Mouse (Mus musculus) brain, embryonic 18.5 days (tissue): ENCODE results near the gene Cldn14.
A peak's percentile ranks its signal among the peaks of the same experiment; 100 is the strongest.

Experiments
- DNase-seq: peaks from one replicate; pipeline ENCODE4 v3.0.0-alpha.2; 2012; ENCODE audit warnings: low read depth, low spot score

Cldn14 gene

DNA sequence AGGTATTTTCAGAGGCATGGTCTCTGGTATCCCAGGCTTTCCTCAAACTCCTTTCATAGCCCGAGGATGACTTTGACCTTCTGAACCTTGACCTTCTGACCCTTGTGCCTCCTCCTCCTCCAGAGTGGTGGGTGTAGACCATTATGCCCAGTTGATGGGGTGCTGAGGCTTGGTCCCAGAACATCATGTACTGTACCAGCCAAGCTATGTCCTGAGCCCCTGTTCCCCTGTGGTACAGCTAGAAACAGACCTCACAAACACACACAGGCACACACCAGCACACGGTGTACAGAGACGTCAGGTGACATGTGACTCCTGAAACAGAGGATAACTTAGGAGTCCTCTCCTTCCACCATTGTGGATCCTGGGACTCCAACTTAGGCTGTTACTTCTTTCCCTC is 95.8 kb downstream of the Cldn14 start:
- DNase-seq, result no peak

DNA sequence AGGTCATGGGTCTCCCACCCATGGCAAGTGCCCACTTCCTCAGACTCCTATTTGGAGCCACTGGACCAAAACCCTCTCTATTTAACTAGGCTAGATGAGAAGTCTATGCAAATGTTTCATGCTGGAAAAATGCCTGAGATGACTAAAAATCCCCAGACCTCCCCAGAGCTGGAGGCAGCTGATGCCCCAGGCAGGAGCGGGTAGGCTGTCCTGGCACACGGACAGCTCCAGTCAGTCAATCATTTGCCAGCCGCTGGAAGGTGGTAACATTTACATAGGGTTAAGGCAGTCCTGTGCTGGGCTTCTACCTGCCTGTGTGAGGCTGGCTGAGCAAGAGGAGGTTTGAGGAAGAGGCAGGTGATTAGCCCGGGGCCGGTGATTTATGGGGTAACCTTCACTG is 96.5 kb downstream of the Cldn14 start:
- DNase-seq, result no peak

DNA sequence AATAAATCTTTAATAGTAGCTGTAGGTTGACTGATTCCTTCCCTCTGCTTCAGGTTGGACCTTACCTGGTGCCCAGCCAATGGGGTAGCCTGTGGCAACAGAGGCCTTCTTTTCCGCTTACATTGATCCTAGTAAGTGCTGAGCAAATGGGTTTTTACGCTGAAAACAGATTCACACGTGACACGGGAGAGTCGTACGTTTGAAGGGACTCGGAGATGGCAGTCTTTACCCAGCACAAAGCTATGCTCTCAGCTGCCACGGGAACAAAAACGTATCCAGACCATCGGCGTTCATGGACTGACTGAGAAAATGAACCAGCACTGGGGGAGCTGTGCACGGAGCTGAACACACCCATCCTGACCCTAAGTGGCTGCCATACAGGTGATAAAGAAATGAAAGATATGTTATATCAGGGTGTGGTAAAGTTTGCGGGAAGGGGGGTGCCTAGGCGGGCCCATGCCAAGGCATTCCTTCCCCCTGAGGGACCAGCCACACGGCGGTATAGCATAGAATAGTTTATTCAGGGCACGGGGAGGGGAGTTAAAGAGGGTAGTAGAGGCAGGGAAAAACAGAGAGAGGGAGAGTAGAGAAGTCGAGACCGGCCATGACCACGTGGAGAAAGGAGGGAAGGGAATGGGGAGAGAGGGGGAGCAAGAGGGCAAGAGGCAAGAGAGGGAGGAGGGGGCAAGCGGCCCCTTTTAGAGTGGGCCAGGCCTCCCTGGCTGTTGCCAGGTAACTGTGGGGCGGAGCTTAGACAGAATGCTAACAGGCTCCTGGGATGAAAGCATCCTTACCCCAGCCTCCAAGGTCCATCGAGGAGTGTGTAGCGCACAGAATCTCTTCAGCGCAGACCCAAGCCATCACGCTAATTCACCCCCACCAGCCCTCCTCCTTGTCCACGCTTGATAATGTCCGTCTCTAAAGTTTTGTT is 97.6 kb downstream of the Cldn14 start:
- DNase-seq, result no peak

DNA sequence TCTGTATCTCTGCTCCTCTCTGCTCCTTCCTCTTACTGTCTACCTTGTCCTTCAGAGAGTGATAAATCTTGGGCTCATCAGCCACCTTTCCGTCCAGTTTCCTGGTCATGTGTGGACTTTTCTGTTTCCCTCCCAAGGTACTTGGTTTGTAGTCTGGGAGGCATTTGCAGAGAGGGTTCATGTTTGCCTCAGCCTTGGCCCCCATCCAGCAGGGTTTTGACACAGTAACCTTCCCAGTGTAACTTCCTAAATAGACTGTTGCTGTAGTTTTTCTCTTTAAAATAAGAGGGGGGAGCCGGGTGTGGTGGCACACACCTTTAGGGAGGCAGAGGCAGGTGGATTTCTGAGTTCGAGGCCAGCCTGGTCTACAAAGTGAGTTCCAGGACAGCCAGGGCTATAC is 98.7 kb downstream of the Cldn14 start:
- no peak for DNase-seq

DNA sequence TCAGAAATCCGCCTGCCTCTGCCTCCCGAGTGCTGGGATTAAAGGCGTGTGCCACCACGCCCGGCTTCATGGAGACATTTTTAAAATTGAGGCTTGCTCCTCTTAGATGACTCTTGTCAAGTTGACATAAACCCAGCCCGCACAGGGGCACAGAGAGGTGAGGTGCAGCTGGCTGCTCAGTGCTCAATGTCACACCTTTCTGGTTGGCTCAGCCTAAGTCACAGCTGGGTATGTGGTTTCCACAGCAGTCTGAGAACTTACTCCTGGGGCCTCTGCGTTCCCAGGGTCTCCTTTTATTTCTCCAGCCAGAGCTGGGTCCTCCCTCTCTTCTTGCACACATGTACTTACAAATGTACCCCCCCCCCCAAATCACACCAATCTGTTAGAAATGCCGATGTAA is 100.4 kb downstream of the Cldn14 start:
- DNase-seq, result no peak

DNA sequence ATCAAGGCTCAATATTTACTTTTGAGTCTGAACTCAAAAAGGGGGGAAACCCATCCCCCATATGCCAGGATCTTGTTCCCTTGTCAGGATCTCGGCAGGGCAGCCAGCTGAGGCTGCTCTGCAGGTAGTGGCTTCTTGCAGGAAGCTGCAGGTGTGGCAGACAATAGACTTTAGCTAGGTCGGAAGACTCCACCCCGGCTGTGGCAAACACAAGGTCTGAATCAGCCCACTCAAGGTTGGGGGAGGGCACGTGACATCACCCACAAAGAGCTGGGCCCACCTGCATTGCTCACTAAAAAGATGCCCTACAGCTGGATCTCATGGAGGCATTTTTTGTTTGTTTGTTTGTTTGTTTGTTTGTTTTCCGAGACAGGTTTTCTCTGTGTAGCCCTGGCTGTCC is 100.9 kb downstream of the Cldn14 start:
- DNase-seq, result no peak

DNA sequence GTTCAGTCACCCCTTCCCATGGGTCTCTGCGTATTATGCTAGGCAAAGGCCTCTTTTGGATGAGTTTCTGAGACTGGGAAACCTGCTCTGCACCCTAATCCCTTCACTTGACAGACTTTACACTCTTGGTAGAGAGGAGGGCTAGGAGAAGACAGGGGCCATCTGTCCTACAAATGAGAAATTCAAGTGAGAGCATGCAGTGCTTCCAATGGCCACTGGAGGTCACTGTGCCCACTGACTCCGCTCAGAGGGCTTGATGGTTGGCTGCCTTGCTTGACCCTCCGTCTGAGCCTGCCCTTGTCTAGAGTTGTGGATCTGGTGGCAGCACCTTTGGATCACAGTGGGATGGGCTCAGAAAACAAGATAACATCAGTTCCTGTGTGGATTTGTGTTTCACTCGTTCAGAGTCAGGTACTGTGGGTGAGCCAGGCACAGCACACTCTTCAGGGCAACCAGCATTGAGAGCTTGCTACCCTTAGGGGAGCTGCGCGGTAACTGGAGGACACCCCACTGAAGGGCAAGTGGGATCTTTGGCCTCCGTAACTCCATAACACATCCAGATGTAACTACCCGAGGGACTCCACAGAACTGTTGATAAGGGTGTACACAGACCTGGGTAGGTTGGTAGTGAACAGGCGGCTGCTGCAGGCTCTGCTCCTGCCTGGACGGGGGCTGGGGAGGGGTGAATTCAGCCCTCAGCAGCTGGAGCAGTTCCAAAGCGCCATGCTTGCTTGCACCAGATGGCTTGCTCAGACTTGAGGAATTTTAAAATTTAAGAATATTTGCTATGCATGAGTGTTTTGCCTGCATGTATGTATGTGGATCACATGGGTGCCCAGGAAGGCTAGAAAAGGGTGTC is 102.3 kb downstream of the Cldn14 start:
- no peak for DNase-seq

DNA sequence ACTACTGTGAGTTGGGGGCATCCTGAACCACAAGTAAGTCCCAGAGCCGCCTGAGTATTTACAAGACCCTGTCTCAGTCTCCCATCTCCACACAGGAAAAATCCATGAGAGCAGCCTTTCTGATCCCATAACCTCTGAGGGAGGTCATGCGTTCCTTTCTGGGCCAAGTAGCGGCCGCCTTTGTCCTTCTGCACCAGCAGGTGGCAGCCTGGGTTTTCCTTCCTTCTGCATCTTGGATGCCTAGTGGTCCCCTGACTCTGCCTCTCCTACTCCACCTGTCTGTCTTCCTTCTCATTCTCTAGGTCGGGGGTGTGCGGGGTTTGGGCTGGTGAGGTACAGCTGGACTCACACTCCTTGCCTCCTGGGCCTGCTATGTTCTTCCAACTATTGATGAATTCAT is 105.6 kb downstream of the Cldn14 start:
- no peak for DNase-seq

DNA sequence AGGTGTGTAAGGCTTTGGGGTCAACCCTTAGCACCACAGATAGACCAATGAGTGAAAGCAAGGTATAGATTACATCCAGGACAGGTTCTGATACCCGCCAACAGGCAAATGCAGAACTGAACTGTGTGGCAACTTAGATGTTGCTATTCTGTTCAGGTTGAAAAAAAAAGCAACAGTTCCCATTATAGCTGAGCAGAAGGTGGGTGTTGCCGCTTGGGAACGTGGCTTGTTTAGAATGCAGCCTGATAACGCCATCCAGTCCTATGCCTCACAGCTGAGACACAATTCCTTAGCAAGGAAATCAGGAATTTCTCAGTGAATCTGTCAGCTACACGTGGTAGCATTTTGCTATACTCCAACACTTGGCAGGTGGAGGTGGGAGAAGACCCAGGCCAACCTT is 115.4 kb downstream of the Cldn14 start:
- DNase-seq, result no peak

DNA sequence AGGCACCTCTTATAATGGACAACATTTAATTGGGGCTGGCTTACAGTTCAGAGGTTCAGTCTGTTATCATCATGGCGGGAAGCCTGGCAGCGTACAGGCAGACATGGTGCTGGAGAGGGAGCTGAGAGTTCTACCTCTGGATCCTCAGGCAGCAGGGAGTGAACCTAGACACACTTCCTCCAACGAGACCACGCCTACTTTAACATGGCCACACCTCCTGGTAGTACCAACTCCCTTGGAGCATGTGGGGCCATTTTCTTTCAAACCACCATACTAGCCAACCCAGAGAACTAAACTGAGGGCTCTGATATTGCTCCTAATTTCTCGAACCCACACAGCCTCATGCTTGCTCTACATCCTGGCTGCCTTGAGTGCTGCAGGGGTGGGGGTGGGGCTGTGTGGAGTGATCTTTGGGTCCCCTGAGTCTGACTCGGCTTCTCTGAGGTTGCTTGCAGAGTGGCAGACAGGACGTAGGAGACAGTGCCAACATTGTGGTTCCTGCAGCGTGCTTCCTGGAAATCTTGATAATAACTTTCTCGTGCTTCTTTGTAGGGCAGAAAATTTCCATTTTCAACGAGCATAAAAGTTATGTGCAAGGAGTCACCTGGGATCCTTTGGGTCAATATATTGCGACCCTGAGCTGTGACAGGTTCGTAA is 117.6 kb downstream of the Cldn14 start:
- no peak for DNase-seq

DNA sequence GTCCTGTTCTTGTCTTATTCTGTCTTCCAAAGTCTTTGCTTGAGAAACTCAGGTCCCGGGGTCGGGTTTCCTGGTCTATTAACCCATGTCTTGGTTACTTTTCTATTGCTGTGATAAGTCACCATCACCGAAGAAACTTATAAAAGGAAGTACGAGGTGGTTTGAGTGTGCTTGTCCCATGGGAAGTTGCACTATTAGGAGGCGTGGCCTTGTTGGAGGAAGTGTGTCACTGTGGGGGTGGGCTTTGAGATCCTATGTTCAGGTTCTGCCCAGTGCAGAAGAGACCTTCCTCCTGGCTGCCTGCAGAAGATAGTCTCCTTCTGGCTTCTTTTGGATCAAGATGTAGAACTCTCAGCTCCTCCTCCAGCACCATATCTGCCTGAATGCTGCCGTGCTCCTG is 120.2 kb downstream of the Cldn14 start:
- no peak for DNase-seq

DNA sequence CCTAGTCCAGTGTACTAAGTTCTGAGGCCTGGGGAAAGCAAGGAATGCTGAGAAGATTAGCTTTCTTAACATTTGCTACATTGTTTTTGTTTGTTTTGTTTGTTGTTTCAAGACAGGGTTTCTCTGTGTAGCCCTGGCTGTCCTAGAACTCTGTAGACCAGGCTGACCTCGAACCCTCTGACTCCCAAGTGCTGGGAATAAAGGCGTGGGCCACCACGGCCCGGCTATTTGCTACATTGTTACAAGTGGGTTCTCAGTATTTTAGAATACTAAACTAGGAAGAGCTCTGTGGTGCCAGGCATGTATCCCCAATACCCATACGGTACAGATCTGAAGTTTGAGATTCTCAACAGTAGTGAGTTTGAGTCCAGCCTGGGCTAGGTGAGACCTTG is 123.9 kb downstream of the Cldn14 start:
- no peak for DNase-seq

DNA sequence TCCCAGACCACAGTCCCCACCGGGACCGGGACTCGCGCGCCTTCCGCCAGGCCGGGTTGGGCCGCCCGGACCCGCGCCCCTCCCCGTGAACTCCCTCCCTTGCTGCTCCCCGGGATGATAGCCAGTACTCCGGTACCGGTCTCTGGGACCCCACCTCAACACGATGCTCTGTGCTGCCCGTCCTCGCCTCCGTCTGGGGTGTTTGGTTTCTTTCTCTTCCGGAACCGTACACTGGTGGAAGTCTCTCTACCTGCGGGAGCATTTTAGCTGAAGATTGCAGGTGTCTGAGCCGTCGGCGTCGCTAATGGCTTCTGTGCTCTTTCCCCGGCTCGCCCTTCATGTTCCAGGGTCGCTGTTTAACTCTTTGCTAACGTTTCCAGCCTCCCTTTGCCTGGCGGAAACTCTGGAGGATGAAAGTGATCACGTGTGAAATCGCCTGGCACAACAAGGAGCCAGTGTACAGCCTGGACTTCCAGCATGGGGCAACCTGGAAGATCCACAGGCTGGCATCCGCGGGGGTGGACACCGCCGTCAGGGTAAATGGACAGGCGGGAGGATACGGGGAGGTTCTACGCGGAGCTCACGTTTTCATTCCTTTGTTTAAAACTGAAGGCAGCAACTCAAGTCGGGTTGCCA is 124.4 kb downstream of the Cldn14 start:
- DNase-seq, result no peak

DNA sequence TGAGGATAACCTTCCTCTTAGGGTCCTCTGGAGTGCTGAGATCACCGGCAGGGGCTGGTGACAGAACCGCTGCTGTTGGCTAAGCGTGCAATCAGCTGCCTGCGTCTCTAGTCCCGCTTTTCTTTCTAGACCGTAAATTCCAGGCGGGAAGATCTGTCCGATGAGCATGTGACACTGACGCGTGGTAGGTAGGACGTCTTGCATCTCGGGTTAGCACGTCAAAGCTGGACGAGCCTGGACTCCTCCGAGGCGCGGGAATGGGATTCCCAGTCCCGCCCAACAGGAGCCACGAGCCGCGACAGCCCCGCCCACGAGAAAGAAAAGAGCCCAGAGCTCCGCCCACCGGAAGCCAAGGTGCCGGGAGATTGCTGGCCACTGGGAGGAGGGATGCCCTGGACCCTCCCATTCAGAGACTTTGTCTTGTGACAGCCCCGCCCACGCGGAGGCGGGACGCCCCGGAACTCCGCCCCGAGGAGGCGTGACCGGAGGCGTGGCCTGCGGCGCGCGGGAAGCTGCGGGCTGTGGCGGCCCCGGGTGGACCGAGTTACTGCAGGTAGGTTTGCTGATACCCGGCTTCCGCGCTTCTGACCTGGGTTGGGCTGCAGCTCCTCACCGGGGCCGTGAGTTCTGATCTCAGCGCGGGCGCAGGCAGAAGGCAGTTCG is 125.1 kb downstream of the Cldn14 start, which contains the start of gene Chaf1b:
Gene Chaf1b (plus strand): TSS at position 479 of the 663 bp plus-strand sequence.
- peak; percentile 90 for DNase-seq

DNA sequence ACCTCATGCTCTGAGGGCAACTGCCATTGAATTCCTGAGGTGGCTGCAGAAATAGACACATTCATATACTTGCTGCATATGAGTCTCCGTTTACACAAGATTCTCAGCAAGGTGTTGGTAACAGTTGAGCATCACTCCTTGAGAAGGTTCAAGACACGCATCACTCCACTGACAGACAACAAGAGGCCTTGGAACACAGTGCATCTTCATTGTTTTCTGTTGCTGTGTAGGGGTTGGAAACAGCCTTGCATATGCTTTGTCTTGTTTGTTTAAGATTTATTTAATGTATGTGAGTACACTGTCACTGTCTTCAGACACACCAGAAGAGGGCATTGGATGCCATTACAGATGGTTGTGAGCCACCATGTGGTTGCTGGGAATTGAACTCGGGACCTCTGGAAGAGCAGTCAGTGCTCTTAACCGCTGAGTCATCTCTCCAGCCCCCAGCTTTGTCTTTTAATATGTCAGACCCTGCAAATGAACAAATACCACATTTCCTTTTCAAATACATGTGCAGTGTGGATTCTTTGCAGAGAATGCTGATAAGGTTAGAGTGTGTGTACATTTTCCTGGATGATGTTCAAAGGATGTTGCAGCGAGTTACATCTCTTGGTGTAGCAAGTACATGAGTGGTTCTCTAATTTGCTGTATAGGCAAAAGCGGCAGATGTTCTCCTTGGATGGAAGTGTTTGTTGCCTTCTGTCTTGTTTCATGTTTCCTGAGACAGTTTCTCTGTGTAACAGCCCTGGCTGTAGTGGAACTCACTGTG is 130.8 kb downstream of the Cldn14 start:
- no peak for DNase-seq

DNA sequence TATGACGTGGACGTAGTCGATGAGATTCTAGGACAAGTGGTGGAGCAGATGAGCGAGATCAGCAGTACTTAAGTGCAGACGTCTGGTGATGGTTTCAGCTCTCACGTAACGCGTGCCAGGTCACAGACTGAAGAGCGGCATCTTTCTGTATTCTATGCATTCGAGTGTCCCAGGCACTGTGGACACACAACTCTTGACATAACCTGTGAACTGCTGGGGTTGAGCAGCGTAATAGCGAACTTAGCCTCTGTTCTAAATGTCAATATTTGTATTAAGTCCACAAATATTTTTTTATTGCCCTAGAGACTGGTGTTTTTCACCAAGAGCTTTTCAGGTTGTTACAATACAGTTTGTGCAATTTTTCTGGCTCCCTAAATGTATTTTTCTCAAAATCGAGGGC is 133.8 kb downstream of the Cldn14 start:
- no peak for DNase-seq
